Mouse (Mus musculus) ES-CJ7 (cell line): ENCODE measurements around the gene Irf5.

Source experiments
- DNase-seq: peaks from one replicate; pipeline ENCODE4 v3.0.0; 2011; ENCODE audit warnings: low read depth, low spot score

Irf5 gene

GRCm38 (mm10) chr6:29526281-29527251, at the start of gene Irf5:
Gene Irf5, plus strand, starts transcription at chr6:29526625.
- DNase-seq: peak; percentile 37

GRCm38 (mm10) chr6:29482691-29483090, 43.7 kb upstream of the Irf5 start:
- no peak for DNase-seq

- peak; percentile 84 for DNase-seq
Measured at GRCm38 (mm10) chr6:29484716-29485559, 41.5 kb upstream of the Irf5 start.

- peak; percentile 67 for DNase-seq
Measured at GRCm38 (mm10) chr6:29485951-29486350, 40.5 kb upstream of the Irf5 start.

- no peak for DNase-seq
Measured at GRCm38 (mm10) chr6:29494101-29494500, 32.3 kb upstream of the Irf5 start.

- no peak for DNase-seq
Measured at GRCm38 (mm10) chr6:29496270-29496669, 30.2 kb upstream of the Irf5 start.

GRCm38 (mm10) chr6:29497791-29498190, 28.6 kb upstream of the Irf5 start:
- DNase-seq: no peak

- no peak for DNase-seq
Measured at GRCm38 (mm10) chr6:29500177-29500576, 26.2 kb upstream of the Irf5 start.

GRCm38 (mm10) chr6:29500810-29501209, 25.6 kb upstream of the Irf5 start:
- DNase-seq: no peak

- no peak for DNase-seq
Measured at GRCm38 (mm10) chr6:29501599-29501998, 24.8 kb upstream of the Irf5 start.

GRCm38 (mm10) chr6:29505493-29505892, 20.9 kb upstream of the Irf5 start:
- DNase-seq: no peak

- DNase-seq: no peak
Measured at GRCm38 (mm10) chr6:29506834-29507233, 19.6 kb upstream of the Irf5 start.

- no peak for DNase-seq
Measured at GRCm38 (mm10) chr6:29507447-29508309, 18.7 kb upstream of the Irf5 start, which contains the start of gene Kcp. Gene Kcp, minus strand, starts transcription at chr6:29507952.

GRCm38 (mm10) chr6:29509086-29509485, 17.3 kb upstream of the Irf5 start:
- peak; percentile 46 for DNase-seq

GRCm38 (mm10) chr6:29513284-29513683, 13.1 kb upstream of the Irf5 start:
- DNase-seq: peak; percentile 43

- DNase-seq: peak; percentile 79
Measured at GRCm38 (mm10) chr6:29517139-29517538, 9.3 kb upstream of the Irf5 start.

GRCm38 (mm10) chr6:29522626-29523300, 3.7 kb upstream of the Irf5 start:
- no peak for DNase-seq

GRCm38 (mm10) chr6:29523301-29524033, 3.0 kb upstream of the Irf5 start:
- DNase-seq: no peak

GRCm38 (mm10) chr6:29524034-29524489, 2.4 kb upstream of the Irf5 start:
- no peak for DNase-seq

- DNase-seq: peak; percentile 71
Measured at GRCm38 (mm10) chr6:29525256-29525655, 1.2 kb upstream of the Irf5 start.
